Mouse (Mus musculus) liver, postnatal 0 days (tissue): Measurements from ENCODE around the gene Ephx1. TPM values are rescaled to one million over a fixed set of nuclear protein-coding genes. Genes with fewer than 3 reads are reported as not detected.

ENCODE experiments used
- ATAC-seq: fragments of 200-750 bp; cut with Nextera tagmentation; 2 replicates; pipeline ENCODE4 v1.8.0; 2017; ENCODE audit warnings: mild to moderate bottlenecking, moderate library complexity
- DNase-seq: peaks from one replicate; pipeline ENCODE4 v3.0.0-alpha.2; 2016
- H3K27ac ChIP-seq: fragments of 300-500 bp; sonication (generic); 2 replicates; pipeline ENCODE4 v1.5.1; 2014; ENCODE audit warnings: antibody characterized with exemption, moderate library complexity, mild to moderate bottlenecking, low read depth
- H3K27me3 ChIP-seq: fragments of 300-500 bp; sonication (generic); 2 replicates; pipeline ENCODE4 v1.6.1; 2014; ENCODE audit warnings: low read length, control low read depth, mixed read lengths; ENCODE audit not compliant: insufficient read depth
- H3K36me3 ChIP-seq: fragments of 300-500 bp; sonication (generic); replicated peaks from 2 replicates; pipeline ENCODE4 v1.6.1; 2014; ENCODE audit warnings: mild to moderate bottlenecking, control low read depth, low read length, moderate library complexity, mixed read lengths; ENCODE audit not compliant: insufficient read depth
- H3K4me1 ChIP-seq: fragments of 300-500 bp; sonication (generic); 2 replicates; pipeline ENCODE4 v1.6.1; 2014; ENCODE audit warnings: antibody characterized with exemption, mild to moderate bottlenecking, control low read depth; ENCODE audit not compliant: insufficient read depth
- H3K4me2 ChIP-seq: fragments of 300-500 bp; sonication (generic); 2 replicates; pipeline ENCODE4 v1.6.1; 2014; ENCODE audit warnings: low read depth, mild to moderate bottlenecking, low read length, moderate library complexity, mixed read lengths
- H3K4me3 ChIP-seq: fragments of 300-500 bp; sonication (generic); 2 replicates; pipeline ENCODE4 v1.5.1; 2014; ENCODE audit warnings: low read depth, low read length
- H3K9ac ChIP-seq: fragments of 300-500 bp; sonication (generic); replicated peaks from 2 replicates; pipeline ENCODE4 v1.6.1; 2014; ENCODE audit warnings: mild to moderate bottlenecking, moderate library complexity
- H3K9me3 ChIP-seq: fragments of 300-500 bp; sonication (generic); 2 replicates; pipeline ENCODE4 v1.6.1; 2016; ENCODE audit warnings: mild to moderate bottlenecking, control low read depth, low read length, mixed read lengths
- CTCF ChIP-seq: sonication (generic); IDR thresholded peaks from 2 replicates; pipeline ENCODE4 v1.5.1; 2016; ENCODE audit warnings: antibody characterized with exemption, low read depth
- EP300 ChIP-seq: IDR thresholded peaks from 2 replicates; pipeline ENCODE4 v1.6.1; 2016; ENCODE audit warnings: antibody characterized with exemption, low read depth, mild to moderate bottlenecking
- WGBS: fragments of 180-500 bp; shearing (Covaris S2); extraction: QIAGEN DNeasy Blood & Tissue Kit; methylation state at CpG from one replicate; pipeline ENCODE4 v1.1.7; 2014; ENCODE audit not compliant: insufficient replicate concordance; 5-methylcytosine and 5-hydroxymethylcytosine counted together
- polyA plus RNA-seq: library from polyadenylated mRNA; unstranded; fragments of >200 nt; fragmentation: Nextera tagmentation; extraction: Ambion mirVana; gene quantifications from 2 replicates; pipeline ENCODE4 v1.2.1, GENCODE M21; 2015

Gene Ephx1
- polyA plus RNA-seq, 1 experiment from 2014 or later: 83.5 TPM

- peak; percentile 59 for DNase-seq
- H3K27me3 ChIP-seq: no peaks in the 10 kb centered on the region
- H3K9ac ChIP-seq: no peak overlapping the region
- H3K27ac ChIP-seq: 0 out of 2 replicates have a peak overlapping the region, but pooled peaks have one; percentile 69
- TF ChIP-seq CTCF: peak; percentile 66
- no peak for TF ChIP-seq EP300
- H3K4me2 ChIP-seq: no peak overlapping the region
- H3K36me3 ChIP-seq: peaks cover 6% of the 10 kb centered on the region; the same call in 1 of the 2 replicates
- 70% methylated on average over 2 of the region's 2 CpGs for WGBS
- H3K4me1 ChIP-seq: 0 out of 2 replicates have a peak, but pooled peaks cover 3% of the 10 kb centered on the region
- no peak overlapping the region for H3K4me3 ChIP-seq
- no peaks in the 10 kb centered on the region for H3K9me3 ChIP-seq
- peak; percentile 35; the same call in 1 of the 2 replicates for ATAC-seq
Measured at GRCm38 (mm10) chr1:180980464-180980863, 40.2 kb downstream of the Ephx1 start.

- H3K4me1 ChIP-seq: 0 out of 2 replicates have a peak, but pooled peaks cover 3% of the 10 kb centered on the region
- DNase-seq: no peak
- H3K27ac ChIP-seq: no peak overlapping the region
- H3K36me3 ChIP-seq: peaks cover 6% of the 10 kb centered on the region; the same call in 1 of the 2 replicates
- no peaks in the 10 kb centered on the region for H3K9me3 ChIP-seq
- no peaks in the 10 kb centered on the region for H3K27me3 ChIP-seq
- no peak for ATAC-seq
- H3K4me2 ChIP-seq: no peak overlapping the region
- WGBS: 78% methylated on average over 24 of the region's 24 CpGs
- H3K4me3 ChIP-seq: no peak overlapping the region
- no peak overlapping the region for H3K9ac ChIP-seq
- TF ChIP-seq CTCF: no peak
- TF ChIP-seq EP300: no peak
Measured at GRCm38 (mm10) chr1:180979484-180980251, 41.0 kb downstream of the Ephx1 start.

- ATAC-seq (0 out of 2 replicates have a peak, but pooled peaks have one; percentile 6), DNase-seq (peak; percentile 72)
- Histone ChIP-seq H3K9me3 (no peaks in the 10 kb centered on the region), H3K36me3 (peaks cover 18% of the 10 kb centered on the region), H3K4me3 (no peak overlapping the region), H3K4me1 (0 out of 2 replicates have a peak, but pooled peaks cover 2% of the 10 kb centered on the region), H3K27ac (no peak overlapping the region), H3K4me2 (no peak overlapping the region), H3K27me3 (no peaks in the 10 kb centered on the region), H3K9ac (no peak overlapping the region)
- TF ChIP-seq EP300 (no peak), CTCF (peak; percentile 94)
- 60% methylated on average over 4 of the region's 4 CpGs for WGBS
Measured at GRCm38 (mm10) chr1:180976110-180976679, 44.5 kb downstream of the Ephx1 start.

- Histone ChIP-seq H3K36me3 (peaks cover 31% of the 10 kb centered on the region), H3K4me3 (no peak overlapping the region), H3K27me3 (no peaks in the 10 kb centered on the region), H3K27ac (no peak overlapping the region), H3K9me3 (no peaks in the 10 kb centered on the region), H3K9ac (no peak overlapping the region), H3K4me2 (no peak overlapping the region), H3K4me1 (no peaks in the 10 kb centered on the region)
- ATAC-seq (peak; percentile 68), DNase-seq (peak; percentile 53)
- WGBS: 62% methylated on average over 14 of the region's 14 CpGs
- TF ChIP-seq CTCF (peak; percentile 94), EP300 (no peak)
Measured at GRCm38 (mm10) chr1:180974126-180974746, 46.5 kb downstream of the Ephx1 start.

GRCm38 (mm10) chr1:180972941-180973340 lies 47.8 kb downstream of the Ephx1 start:
- peaks cover 38% of the 10 kb centered on the region for H3K36me3 ChIP-seq
- no peak for TF ChIP-seq EP300
- no peak for TF ChIP-seq CTCF

GRCm38 (mm10) chr1:180967261-180967660 lies 53.4 kb downstream of the Ephx1 start:
- no peak overlapping the region for H3K4me3 ChIP-seq
- no peaks in the 10 kb centered on the region for H3K27me3 ChIP-seq
- no peak for TF ChIP-seq EP300
- TF ChIP-seq CTCF: no peak
- DNase-seq (no peak), ATAC-seq (no peak)
- H3K36me3 ChIP-seq: peaks cover 66% of the 10 kb centered on the region
- no peak overlapping the region for H3K4me2 ChIP-seq
- H3K27ac ChIP-seq: no peak overlapping the region
- H3K9ac ChIP-seq: no peak overlapping the region
- 87% methylated on average over 7 of the region's 7 CpGs for WGBS
- no peaks in the 10 kb centered on the region for H3K4me1 ChIP-seq
- no peaks in the 10 kb centered on the region for H3K9me3 ChIP-seq

More at GRCm38 (mm10) chr1:180972941-180973340, 47.8 kb downstream of the Ephx1 start:
- no peaks in the 10 kb centered on the region for H3K4me1 ChIP-seq
- H3K27ac ChIP-seq: no peak overlapping the region
- H3K9me3 ChIP-seq: no peaks in the 10 kb centered on the region
- ATAC-seq (no peak), DNase-seq (no peak)
- H3K9ac ChIP-seq: no peak overlapping the region
- WGBS: 90% methylated on average over 9 of the region's 11 CpGs
- no peak overlapping the region for H3K4me3 ChIP-seq
- H3K4me2 ChIP-seq: no peak overlapping the region
- no peaks in the 10 kb centered on the region for H3K27me3 ChIP-seq
